Mouse (Mus musculus): ENCODE data around the gene Tmem82.

The Tmem82 gene

DNA sequence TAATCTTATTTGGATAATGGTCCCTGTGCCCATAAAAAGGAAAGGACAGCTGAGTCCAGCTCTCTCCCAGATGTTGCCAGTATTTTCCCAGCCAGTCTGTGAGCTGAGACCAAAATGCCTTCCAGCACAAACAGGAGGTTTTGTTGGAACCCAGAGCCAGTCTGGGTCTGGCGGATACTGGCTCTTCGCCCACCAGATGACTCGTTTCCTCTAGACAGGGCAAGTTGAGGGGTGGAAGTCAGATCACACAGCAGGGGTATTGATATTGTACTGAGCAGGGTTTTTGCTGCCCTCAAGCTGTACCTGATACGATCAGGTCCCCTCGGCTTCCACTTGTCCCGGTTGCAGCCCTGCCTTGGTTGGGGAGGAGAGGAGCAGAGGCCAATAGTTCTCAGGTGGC lies 8.9 kb downstream of the Tmem82 start:
- no peak for DNase-seq (ENCODE audit: low spot score)

- no peak for DNase-seq (ENCODE audit: low spot score)
Measured at GRCm38 (mm10) chr4:141605861-141606260, 12.6 kb downstream of the Tmem82 start, which contains the start of gene Fblim1. Gene Fblim1, minus strand, starts transcription at chr4:141606096.

DNA sequence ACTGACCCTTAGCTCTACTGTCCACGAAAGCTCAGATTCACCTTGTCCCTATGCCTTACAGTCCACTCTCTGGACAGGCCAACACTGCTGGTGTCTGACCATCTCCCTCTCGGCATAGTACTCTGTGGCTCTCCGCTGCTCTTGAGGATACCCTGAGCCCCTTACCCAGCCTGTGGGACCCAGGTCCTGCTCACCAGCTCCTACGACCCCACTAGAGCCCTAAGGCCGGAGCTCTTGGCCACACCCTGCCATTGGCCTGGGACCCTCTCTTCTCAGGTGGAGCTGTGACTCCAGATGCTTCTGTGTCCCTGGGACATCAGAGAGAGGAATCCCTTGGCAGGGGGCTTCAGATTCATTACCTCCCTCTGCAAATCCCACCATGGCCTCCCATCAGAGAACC lies 13.0 kb downstream of the Tmem82 start:
- no peak for DNase-seq (ENCODE audit: low spot score)

GRCm38 (mm10) chr4:141604493-141604892 lies 13.9 kb downstream of the Tmem82 start:
- DNase-seq (ENCODE audit: low spot score), result no peak

GRCm38 (mm10) chr4:141603921-141604320 lies 14.5 kb downstream of the Tmem82 start:
- no peak for DNase-seq (ENCODE audit: low spot score)

- no peak for DNase-seq (ENCODE audit: low spot score)
Measured at GRCm38 (mm10) chr4:141602523-141603223, 15.8 kb downstream of the Tmem82 start.

- no peak for DNase-seq (ENCODE audit: low spot score)
Measured at GRCm38 (mm10) chr4:141601148-141601862, 17.1 kb downstream of the Tmem82 start.

DNA sequence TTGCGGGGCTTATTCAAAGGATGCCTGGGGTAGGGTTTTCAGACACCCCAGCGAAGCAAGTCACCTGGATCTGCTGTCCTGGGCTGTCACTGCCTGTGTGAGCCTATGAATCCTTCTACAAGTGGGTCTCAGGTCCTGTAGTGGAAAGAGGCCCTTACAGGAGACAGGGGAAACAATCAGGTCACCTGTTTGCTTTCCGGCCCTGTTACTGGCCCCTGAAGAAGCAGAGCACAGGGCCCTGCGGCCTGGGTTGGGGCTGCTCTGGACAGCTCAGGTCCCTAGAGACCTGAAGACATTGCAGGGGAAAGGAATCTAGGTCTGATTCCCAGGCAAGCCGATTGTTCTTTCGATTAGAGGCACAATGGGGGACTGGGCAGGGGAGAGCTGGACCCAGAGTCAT lies 18.1 kb downstream of the Tmem82 start:
- DNase-seq (ENCODE audit: low spot score), result no peak

DNA sequence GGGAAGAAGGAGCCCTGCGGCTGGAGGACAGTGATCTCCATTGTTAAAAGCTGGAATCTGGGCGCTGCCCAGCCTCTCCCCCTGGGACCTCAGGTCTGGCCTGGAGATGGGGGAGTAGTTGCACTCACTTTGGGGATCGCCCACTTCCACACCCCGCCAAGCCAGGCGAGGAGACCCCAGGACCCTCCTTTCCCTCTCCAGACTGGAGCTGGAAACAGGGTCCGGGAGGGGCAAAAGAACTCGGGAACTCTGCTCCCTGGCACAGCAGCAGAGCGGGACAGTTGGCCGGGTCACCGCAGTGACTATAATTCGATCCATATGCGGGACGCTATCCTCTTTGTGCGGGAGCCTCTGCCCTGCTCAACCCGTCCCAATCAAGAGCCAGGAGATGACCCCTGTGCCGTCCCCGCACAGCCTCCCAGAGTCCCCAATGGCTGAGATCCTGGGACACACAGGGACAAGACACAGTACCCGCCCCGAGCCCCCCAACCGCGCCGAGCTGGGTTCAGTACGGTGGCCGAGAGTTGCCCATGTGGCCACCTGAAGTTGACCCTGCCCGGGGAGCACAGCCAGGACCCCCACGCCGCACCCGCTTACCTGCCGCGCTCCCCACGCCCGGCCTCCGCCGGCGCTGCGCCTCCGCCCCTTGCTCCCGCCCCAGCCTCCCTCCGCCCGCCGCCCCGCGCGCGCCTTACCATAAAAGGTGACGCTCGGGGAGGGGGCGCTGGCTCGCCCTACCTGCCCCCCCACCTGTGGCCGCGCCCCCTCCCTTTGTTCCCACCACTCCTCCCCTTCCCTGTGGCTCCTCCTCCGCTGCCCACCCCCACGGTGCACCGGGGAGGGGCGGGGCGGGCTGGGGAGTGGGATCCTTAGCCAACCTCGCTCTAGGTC lies 18.9 kb downstream of the Tmem82 start:
- no peak for DNase-seq (ENCODE audit: low spot score)

DNA sequence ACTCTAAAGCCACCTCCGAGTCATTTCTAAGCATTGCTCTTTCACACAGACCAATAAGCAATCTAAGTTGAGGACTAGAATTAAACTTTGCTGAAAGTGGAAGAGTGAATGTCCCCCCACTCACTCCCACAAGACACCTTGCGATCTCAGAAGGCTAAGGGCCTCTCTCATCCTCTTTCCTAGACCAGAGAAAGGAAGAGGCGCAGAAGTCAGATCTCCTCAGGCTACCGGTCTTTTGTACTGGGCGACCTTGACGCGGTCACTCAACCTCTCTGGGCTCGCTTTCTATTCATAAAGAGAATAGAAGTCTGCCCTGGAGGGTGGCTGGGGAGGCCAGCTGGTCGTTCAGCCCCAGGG lies 19.6 kb downstream of the Tmem82 start:
- DNase-seq (ENCODE audit: low spot score), result no peak

- no peak for DNase-seq (ENCODE audit: low spot score)
Measured at GRCm38 (mm10) chr4:141598199-141598893, 20.1 kb downstream of the Tmem82 start.

- no peak for DNase-seq (ENCODE audit: low spot score)
Measured at GRCm38 (mm10) chr4:141596700-141597328, 21.6 kb downstream of the Tmem82 start.

DNA sequence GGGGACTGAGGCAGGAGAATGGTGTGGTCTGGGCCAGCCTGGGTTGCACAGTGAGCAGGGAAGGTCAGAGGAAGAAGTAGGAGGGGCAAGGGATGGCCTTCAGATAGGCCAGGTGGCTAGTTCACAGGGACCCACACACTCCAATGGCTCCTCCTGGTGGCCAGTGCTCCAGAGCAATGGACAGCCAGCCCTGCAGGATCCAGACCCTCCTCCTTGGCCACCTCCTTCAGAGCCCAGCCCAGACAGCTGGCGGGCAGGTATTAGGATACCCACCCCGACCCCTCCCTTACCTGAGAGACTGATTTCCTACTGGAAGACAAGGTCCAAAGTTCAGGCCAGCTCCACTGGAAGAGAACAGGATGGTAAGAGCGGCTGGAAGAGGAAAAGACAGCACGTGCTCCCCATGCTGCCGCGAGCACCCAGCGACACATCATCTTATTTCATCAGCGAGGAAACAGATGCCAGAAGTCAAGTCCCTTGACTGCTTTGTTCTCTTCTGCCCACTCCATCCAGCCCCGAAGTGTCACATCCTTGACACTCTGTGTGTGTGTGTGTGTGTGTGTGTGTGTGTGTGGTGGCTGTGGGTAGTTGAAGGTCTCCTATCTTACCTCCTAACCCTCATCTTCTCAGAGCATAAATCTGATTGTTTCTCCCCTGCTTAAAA lies 22.7 kb downstream of the Tmem82 start:
- DNase-seq (ENCODE audit: low spot score), result no peak

GRCm38 (mm10) chr4:141595138-141595537 lies 23.3 kb downstream of the Tmem82 start:
- DNase-seq (ENCODE audit: low spot score), result no peak

DNA sequence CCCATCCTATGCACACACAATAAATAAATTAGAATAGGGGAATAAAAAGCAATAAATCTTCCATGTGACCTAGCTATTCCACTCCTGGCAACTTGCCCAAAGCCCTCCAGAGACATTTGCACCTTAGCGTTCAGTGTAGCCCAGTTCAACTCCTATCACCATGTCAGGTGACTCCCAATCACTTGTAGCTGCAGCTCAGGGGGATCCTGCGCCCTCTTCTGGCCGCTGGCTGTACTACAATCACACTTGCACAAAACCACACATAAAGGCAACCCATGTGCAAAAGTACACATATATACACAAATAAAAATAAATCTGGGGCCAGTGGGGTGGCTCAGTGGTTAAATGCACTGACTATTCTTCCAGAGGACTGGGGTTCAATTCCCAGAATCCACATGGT lies 26.9 kb downstream of the Tmem82 start:
- DNase-seq (ENCODE audit: low spot score), result peak; percentile 12

- no peak for DNase-seq (ENCODE audit: low spot score)
Measured at GRCm38 (mm10) chr4:141583919-141584318, 34.5 kb downstream of the Tmem82 start.

- no peak for DNase-seq (ENCODE audit: low spot score)
Measured at GRCm38 (mm10) chr4:141581051-141581450, 37.4 kb downstream of the Tmem82 start.

DNA sequence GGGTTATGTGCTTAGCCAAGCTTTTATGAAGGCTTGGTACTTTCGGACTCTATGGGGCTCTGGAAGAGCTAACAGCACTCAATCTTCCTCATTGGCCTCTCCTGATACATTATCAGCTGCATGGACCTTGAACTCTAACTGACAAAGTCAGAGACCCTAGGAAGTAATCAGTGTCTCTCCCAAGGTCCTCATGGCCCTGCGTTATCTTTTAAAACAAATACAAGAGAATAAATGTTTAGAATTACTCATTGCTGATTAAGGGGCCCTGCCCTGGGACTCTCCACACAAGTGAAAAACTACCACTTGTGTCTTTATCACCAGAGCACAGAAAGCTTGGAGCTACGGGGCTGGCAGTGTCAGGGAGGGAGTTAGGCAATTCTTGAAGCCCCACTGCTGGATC lies 39.6 kb downstream of the Tmem82 start:
- no peak for DNase-seq (ENCODE audit: low spot score)

- DNase-seq (ENCODE audit: low spot score), result no peak
Measured at GRCm38 (mm10) chr4:141576877-141577276, 41.6 kb downstream of the Tmem82 start.

DNA sequence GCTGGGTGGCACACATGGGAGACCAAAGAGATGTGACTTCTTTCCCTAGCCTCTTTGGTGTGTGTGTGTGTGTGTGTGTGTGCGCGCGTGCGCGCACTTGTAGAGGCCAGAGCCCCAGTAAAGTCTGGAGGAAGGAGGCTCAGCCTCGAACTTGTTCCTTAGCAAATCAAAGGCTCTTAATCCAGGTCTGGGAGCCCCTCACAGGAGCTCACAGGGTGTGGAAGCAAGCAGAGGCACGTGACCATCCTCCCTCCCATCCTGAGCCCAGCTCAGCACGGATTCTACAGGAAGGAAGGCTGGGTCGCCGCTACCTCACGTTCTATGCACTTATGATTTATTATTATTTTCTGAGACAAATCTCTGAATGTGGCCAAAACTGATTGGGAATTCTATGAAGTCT lies 42.0 kb downstream of the Tmem82 start:
- DNase-seq (ENCODE audit: low spot score), result no peak
